Mouse (Mus musculus) lung, embryonic 15.5 days (tissue): ENCODE results near the gene Nxnl1. TPM values are rescaled to one million over a fixed set of nuclear protein-coding genes. Genes with fewer than 3 reads are reported as not detected.

Experiments used
- ATAC-seq: fragments of 200-750 bp; cut with Nextera tagmentation; 2 replicates; pipeline ENCODE4 v1.8.0; 2017; ENCODE audit warnings: moderate number of reproducible peaks, borderline replicate concordance; ENCODE audit not compliant: low FRiP score, low TSS enrichment; ENCODE audit errors: extremely low read depth
- H3K27ac ChIP-seq: fragments of 300-500 bp; sonication (generic); 2 replicates; pipeline ENCODE4 v1.5.1; 2015; ENCODE audit warnings: moderate library complexity, mild to moderate bottlenecking, inconsistent platforms
- H3K27me3 ChIP-seq: fragments of 300-500 bp; sonication (generic); 2 replicates; pipeline ENCODE4 v1.6.1; 2015; ENCODE audit warnings: inconsistent platforms
- H3K36me3 ChIP-seq: fragments of 300-500 bp; sonication (generic); 2 replicates; pipeline ENCODE4 v1.6.1; 2015; ENCODE audit warnings: inconsistent platforms
- H3K4me1 ChIP-seq: fragments of 300-500 bp; sonication (generic); 2 replicates; pipeline ENCODE4 v1.6.1; 2015; ENCODE audit warnings: inconsistent platforms
- H3K4me2 ChIP-seq: fragments of 300-500 bp; sonication (generic); 2 replicates; pipeline ENCODE4 v1.6.1; 2015; ENCODE audit warnings: inconsistent platforms, mild to moderate bottlenecking, moderate library complexity
- H3K4me3 ChIP-seq: fragments of 300-500 bp; sonication (generic); 2 replicates; pipeline ENCODE4 v1.5.1; 2015; ENCODE audit warnings: mild to moderate bottlenecking, inconsistent platforms
- H3K9ac ChIP-seq: fragments of 300-500 bp; sonication (generic); 2 replicates; pipeline ENCODE4 v1.6.1; 2015; ENCODE audit warnings: inconsistent platforms
- H3K9me3 ChIP-seq: fragments of 300-500 bp; sonication (generic); 2 replicates; pipeline ENCODE4 v1.6.1; 2016; ENCODE audit warnings: inconsistent platforms
- WGBS: fragments of 180-500 bp; shearing (Covaris S2); methylation state at CpG from one replicate; pipeline ENCODE4 v1.1.7; 2015; 5-methylcytosine and 5-hydroxymethylcytosine counted together
- polyA plus RNA-seq: library from polyadenylated mRNA; unstranded; fragments of >200 nt; fragmentation: Nextera tagmentation; extraction: Ambion mirVana; gene quantifications from 2 replicates; pipeline ENCODE4 v1.2.1, GENCODE M21; 2015

Nxnl1 gene
- not detected in 2 replicates for polyA plus RNA-seq

DNA sequence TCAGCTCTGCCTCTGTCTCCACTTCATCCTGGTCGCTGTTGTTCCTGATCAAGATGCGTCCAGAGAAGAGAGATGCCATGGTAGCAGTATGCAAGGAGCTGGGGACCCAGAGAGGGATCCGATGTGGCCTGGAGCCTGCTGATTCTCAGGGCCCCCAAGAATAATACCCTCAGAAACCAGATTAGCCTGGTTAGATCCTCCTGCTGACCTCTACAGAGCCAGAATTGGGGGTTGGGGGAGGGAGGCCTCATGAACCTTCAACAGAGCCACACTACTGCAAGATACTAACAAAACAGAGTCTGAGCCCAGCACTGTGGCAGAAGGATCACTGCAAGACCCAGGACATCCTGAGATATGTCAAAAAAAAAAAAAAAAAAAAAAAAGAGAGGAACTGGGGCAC is at the start of gene Nxnl1:
Gene Nxnl1, minus strand, starts transcription at position 101 of the 400 bp plus-strand sequence.
- no peak for ATAC-seq
- no peaks in the 10 kb centered on the region for H3K36me3 ChIP-seq
- no peak within 1 kb of the TSS for H3K27ac ChIP-seq
- no peak within 1 kb of the TSS for H3K9ac ChIP-seq
- peaks cover 36% of the 10 kb centered on the region for H3K4me1 ChIP-seq
- no peak within 1 kb of the TSS for H3K4me3 ChIP-seq
- 76% methylated on average over 3 of the region's 3 CpGs for WGBS
- peaks cover 25% of the 10 kb centered on the region for H3K27me3 ChIP-seq
- no peak within 1 kb of the TSS for H3K4me2 ChIP-seq
- 0 out of 2 replicates have a peak, but pooled peaks cover 3% of the 10 kb centered on the region for H3K9me3 ChIP-seq

DNA sequence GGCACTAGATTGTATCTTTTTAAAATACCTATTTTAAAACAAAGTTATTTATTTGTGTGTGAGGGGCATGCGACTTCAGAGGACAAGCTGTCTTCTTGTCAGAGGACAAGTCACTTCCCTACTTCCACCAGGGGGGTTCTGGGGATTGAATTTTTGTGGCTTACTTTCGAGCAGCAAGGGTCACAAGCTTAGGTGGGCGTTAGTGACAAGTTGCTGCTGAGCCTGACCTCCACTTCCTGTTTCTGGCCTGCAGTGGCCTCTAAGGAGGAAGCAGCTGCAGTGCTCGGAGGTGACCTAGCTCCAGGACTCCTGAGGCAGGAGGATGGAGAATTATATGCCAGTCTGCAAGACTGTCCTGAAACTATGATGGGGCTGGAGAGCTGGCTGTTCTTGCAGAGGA is 47.0 kb upstream of the Nxnl1 start:
- Histone ChIP-seq H3K36me3 (peaks cover 36% of the 10 kb centered on the region), H3K9me3 (no peaks in the 10 kb centered on the region), H3K4me1 (peaks cover 21% of the 10 kb centered on the region), H3K27ac (no peak overlapping the region), H3K9ac (no peak overlapping the region), H3K4me2 (no peak overlapping the region), H3K27me3 (no peaks in the 10 kb centered on the region), H3K4me3 (no peak overlapping the region)
- ATAC-seq: no peak
- WGBS: 32% methylated on average over 4 of the region's 4 CpGs

- Histone ChIP-seq H3K9me3 (no peaks in the 10 kb centered on the region), H3K27me3 (no peaks in the 10 kb centered on the region), H3K9ac (peak overlapping the region; percentile 63), H3K36me3 (peaks cover 23% of the 10 kb centered on the region), H3K27ac (no peak overlapping the region), H3K4me2 (peak overlapping the region; percentile 78), H3K4me1 (peaks cover 21% of the 10 kb centered on the region), H3K4me3 (peak overlapping the region; percentile 61)
- WGBS: 20% methylated on average over 5 of the region's 5 CpGs
- no peak for ATAC-seq
Observed at GRCm38 (mm10) chr8:71612141-71612540, 45.7 kb upstream of the Nxnl1 start.

- peak within 1 kb of the TSS; percentile 78 for H3K4me2 ChIP-seq
- peak within 1 kb of the TSS; percentile 63 for H3K9ac ChIP-seq
- H3K27ac ChIP-seq: peak within 1 kb of the TSS; percentile 86
- ATAC-seq: peak; percentile 99
- peaks cover 21% of the 10 kb centered on the region for H3K4me1 ChIP-seq
- peaks cover 14% of the 10 kb centered on the region for H3K36me3 ChIP-seq
- H3K9me3 ChIP-seq: no peaks in the 10 kb centered on the region
- peak within 1 kb of the TSS; percentile 61 for H3K4me3 ChIP-seq
- WGBS: under 1% methylated on average over 69 of the region's 82 CpGs
- H3K27me3 ChIP-seq: no peaks in the 10 kb centered on the region
Observed at GRCm38 (mm10) chr8:71610822-71611651, 44.6 kb upstream of the Nxnl1 start, which contains the start of gene Colgalt1. Colgalt1 (plus strand) TSS chr8:71610998.

DNA sequence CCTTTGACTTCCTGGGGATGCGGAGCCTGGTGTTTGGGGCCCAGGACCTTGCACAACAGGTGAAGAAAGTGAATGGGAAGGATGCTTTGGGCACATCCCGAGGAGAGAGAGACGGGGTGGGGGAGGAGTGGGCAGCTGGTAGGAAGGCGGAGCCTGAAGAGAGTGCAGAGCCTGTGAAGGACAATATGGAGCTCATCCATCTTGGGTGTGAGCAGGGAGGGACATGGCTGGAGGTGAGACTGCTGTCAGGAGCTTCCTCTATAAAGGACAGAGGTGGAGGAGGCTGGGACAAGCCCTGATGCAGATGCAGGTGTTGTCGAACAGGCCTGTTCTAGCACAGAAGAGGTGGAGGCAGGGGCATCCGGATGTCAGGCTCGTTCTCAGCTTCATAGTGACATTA is 37.6 kb upstream of the Nxnl1 start:
- H3K27me3 ChIP-seq: peaks cover 17% of the 10 kb centered on the region
- no peaks in the 10 kb centered on the region for H3K36me3 ChIP-seq
- no peak overlapping the region for H3K4me3 ChIP-seq
- H3K9ac ChIP-seq: no peak overlapping the region
- no peaks in the 10 kb centered on the region for H3K9me3 ChIP-seq
- H3K4me1 ChIP-seq: peaks cover 16% of the 10 kb centered on the region
- no peak overlapping the region for H3K4me2 ChIP-seq
- H3K27ac ChIP-seq: no peak overlapping the region
- no peak for ATAC-seq
- WGBS: 52% methylated on average over 7 of the region's 7 CpGs

DNA sequence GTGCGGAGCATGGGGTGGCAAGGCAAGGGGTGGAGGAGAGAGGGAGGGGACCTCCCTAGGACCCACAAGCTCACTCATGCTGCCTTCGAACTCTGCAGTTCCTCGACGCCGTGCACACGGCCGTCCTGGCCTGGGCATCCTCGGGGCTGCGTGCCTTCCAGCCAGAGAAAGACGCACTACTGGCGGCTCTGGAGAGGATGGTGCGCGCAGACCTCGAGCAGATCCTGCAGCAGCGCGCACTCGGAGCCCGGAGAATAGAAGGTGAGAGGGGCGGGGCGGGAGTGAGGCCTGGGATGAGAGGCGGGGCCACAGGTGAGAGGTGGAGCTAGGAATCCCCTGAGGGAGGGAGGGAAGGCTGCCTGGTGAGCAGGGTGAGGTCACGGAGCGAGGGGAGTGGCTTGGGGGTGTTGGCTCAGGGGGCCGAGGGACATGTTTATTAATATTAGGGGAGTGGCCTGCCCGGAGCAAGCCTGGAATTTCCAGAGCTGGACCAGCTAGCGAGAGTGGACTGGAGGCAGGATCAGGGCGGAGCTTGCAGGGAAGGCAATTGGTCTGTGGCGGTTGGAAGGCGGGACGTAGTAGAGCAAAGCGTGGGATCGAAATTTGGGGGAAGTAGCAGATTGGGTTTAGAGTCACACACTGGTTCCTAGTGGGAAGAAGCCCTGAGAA is 36.4 kb upstream of the Nxnl1 start:
- Histone ChIP-seq H3K4me2 (peak overlapping the region; percentile 79), H3K4me1 (peaks cover 16% of the 10 kb centered on the region), H3K9me3 (no peaks in the 10 kb centered on the region), H3K27me3 (peaks cover 17% of the 10 kb centered on the region), H3K36me3 (no peaks in the 10 kb centered on the region), H3K27ac (no peak overlapping the region), H3K9ac (0 out of 2 replicates have a peak overlapping the region, but pooled peaks have one; percentile 17), H3K4me3 (peak overlapping the region; percentile 37)
- peak; percentile 87 for ATAC-seq
- 1% methylated on average over 32 of the region's 32 CpGs for WGBS

DNA sequence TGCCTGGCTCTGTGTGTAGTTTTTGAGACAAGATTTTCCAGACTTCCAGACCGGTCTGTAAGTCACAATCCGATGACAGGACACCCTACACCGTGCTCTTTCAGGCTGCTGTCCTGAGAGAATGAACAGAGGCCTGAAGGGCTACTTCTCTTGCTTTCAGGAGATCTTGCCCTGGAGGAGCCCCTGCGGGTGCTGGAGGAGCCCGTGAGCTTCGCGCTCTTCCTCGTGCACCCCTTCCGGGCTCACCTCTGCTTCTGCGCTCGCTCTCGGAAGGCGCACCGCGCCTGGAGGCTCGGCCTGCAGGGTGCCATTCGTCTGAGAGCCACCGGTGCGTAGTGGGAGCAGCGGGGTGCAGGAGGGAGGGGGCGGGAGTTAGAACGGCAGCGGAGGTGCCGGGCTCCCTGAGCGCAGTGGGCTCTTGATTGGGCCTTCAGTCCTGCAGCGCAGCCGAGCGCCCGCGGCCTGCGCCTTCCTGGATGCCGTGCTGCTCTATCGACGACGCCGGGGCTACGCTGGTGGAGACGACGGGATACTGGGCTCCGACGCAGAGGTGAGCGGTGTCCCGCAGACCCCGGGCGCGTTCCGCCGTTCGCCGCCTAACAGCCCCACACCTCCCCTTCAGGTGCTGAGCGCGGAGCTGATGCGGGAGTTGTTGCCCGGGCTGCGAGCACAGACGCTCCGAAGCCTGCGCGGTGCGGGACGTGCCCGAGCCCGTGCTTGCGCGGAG is 35.7 kb upstream of the Nxnl1 start:
- Histone ChIP-seq H3K36me3 (no peaks in the 10 kb centered on the region), H3K4me1 (peaks cover 16% of the 10 kb centered on the region), H3K27ac (no peak overlapping the region), H3K4me3 (peak overlapping the region; percentile 37), H3K27me3 (peaks cover 17% of the 10 kb centered on the region), H3K9me3 (no peaks in the 10 kb centered on the region), H3K9ac (no peak overlapping the region), H3K4me2 (peak overlapping the region; percentile 79)
- 3% methylated on average over 64 of the region's 65 CpGs for WGBS
- peak; percentile 6; the same call in 1 of the 2 replicates for ATAC-seq

GRCm38 (mm10) chr8:71598841-71599240 is 32.4 kb upstream of the Nxnl1 start:
- H3K9ac ChIP-seq: no peak overlapping the region
- H3K9me3 ChIP-seq: no peaks in the 10 kb centered on the region
- H3K4me1 ChIP-seq: peaks cover 27% of the 10 kb centered on the region
- H3K4me3 ChIP-seq: no peak overlapping the region
- ATAC-seq: no peak
- 87% methylated on average over 5 of the region's 5 CpGs for WGBS
- H3K4me2 ChIP-seq: no peak overlapping the region
- peaks cover 17% of the 10 kb centered on the region for H3K27me3 ChIP-seq
- no peaks in the 10 kb centered on the region; the same call in 1 of the 2 replicates for H3K36me3 ChIP-seq
- H3K27ac ChIP-seq: no peak overlapping the region

- Histone ChIP-seq H3K4me1 (peaks cover 28% of the 10 kb centered on the region), H3K4me3 (no peak overlapping the region)
- ATAC-seq: no peak
Observed at GRCm38 (mm10) chr8:71598375-71598774, 32.0 kb upstream of the Nxnl1 start.

DNA sequence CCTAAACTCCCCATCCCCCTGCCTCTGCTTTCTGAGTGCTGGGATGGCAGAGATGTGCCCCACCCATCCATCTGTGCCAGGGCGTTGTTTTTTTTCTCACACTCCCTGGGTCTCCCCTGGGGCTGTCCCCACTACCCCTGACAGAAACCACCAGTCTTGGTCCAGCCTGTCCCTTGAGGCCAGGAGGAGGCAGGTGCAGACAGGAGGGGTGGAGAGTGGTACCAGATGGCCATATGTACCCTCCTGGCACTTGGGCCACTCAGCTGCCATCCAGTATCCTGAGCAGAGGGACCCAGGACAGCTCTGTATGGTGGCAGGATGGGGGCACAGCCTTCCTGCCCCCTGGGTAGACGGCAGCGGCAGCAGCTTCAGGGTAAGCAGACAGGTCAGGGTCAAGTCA is 31.1 kb upstream of the Nxnl1 start, which contains the start of gene Fam129c:
Gene Fam129c, plus strand, starts transcription at position 198 of the 400 bp plus-strand sequence.
- Histone ChIP-seq H3K36me3 (no peaks in the 10 kb centered on the region; the same call in 1 of the 2 replicates), H3K27me3 (peaks cover 13% of the 10 kb centered on the region), H3K4me2 (no peak within 1 kb of the TSS), H3K4me3 (no peak within 1 kb of the TSS), H3K4me1 (peaks cover 28% of the 10 kb centered on the region), H3K9ac (no peak within 1 kb of the TSS), H3K27ac (no peak within 1 kb of the TSS), H3K9me3 (no peaks in the 10 kb centered on the region)
- no peak for ATAC-seq
- 83% methylated on average over 3 of the region's 3 CpGs for WGBS

More at GRCm38 (mm10) chr8:71598375-71598774, 32.0 kb upstream of the Nxnl1 start:
- no peak overlapping the region for H3K9ac ChIP-seq
- no peaks in the 10 kb centered on the region for H3K9me3 ChIP-seq
- H3K27me3 ChIP-seq: peaks cover 17% of the 10 kb centered on the region
- H3K36me3 ChIP-seq: no peaks in the 10 kb centered on the region; the same call in 1 of the 2 replicates
- H3K27ac ChIP-seq: no peak overlapping the region
- H3K4me2 ChIP-seq: no peak overlapping the region

- H3K9ac ChIP-seq: no peak overlapping the region
- H3K4me2 ChIP-seq: no peak overlapping the region
- no peaks in the 10 kb centered on the region; the same call in 1 of the 2 replicates for H3K36me3 ChIP-seq
- no peak overlapping the region for H3K27ac ChIP-seq
- H3K9me3 ChIP-seq: no peaks in the 10 kb centered on the region
- H3K4me3 ChIP-seq: no peak overlapping the region
- 83% methylated on average over 4 of the region's 4 CpGs for WGBS
- no peak for ATAC-seq
- peaks cover 6% of the 10 kb centered on the region for H3K27me3 ChIP-seq
- H3K4me1 ChIP-seq: peaks cover 22% of the 10 kb centered on the region
Observed at GRCm38 (mm10) chr8:71596798-71597197, 30.4 kb upstream of the Nxnl1 start.
